In the genomic region with DNA sequence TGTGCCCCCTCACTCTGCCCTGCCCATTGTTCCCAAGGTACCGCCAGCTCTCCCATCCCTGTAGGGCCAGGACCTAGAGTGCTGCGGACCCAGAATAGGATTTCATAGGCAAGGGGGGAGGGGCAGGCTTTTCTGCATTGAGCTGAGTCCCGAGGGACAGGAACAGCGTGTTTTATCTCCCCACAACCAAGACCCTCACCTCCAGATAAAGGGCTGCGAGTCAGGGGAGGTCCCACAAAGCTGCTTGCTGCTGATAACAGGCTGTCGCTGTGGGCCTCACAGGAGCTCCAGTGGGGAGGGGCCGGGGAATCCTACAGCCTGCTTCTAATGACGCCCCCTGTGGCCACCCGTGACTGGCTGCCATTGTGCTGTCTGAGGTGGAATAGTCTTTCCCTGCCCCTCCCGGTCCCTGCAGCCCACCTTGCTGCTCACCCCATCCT, we compare ENCODE assay signal across 11 mouse cellular contexts. TPM values are rescaled to one million over a fixed set of nuclear protein-coding genes. Genes with fewer than 3 reads are reported as not detected.
DNase-seq lines count a peak whose midpoint lies in the region; ATAC-seq and TF ChIP-seq lines count a peak whose summit lies in the region.
"Had no signal": no experiment of that assay in that cellular context is flagged by ENCODE, and none has a peak within 500 bp of the region (broad histone marks: within the 10 kb centered on the region; RNA-seq: fewer than 3 reads in every experiment).

No protein-coding gene starts in this region.

- H3K27ac ChIP-seq in MEL (ENCODE audit: control insufficient read depth, low read depth, low read length), result peak overlapping the region; percentile 76
- 0 out of 2 replicates have a peak overlapping the region, but pooled peaks have one; percentile 15 for H3K27ac ChIP-seq in hindbrain, embryonic 15.5 days (replicated peaks)
- 0 out of 2 replicates have a peak overlapping the region, but pooled peaks have one; percentile 40 for H3K27ac ChIP-seq in midbrain, embryonic 11.5 days (ENCODE audit: low read depth, low read length)

- H3K4me2 ChIP-seq in hindbrain, embryonic 15.5 days, result no peak overlapping the region
- H3K4me2 ChIP-seq in midbrain, embryonic 11.5 days, result no peak overlapping the region

- no peaks in the 10 kb centered on the region for H3K27me3 ChIP-seq in MEL (ENCODE audit: control insufficient read depth in 1 of 2, insufficient read depth in 2 of 2, low read length in 2 of 2)
- no peaks in the 10 kb centered on the region for H3K27me3 ChIP-seq in hindbrain, embryonic 15.5 days
- H3K27me3 ChIP-seq in midbrain, embryonic 11.5 days (ENCODE audit: control insufficient read depth, insufficient read depth, low read length), result peaks cover 6% of the 10 kb centered on the region

- TF ChIP-seq RAD21 in MEL (IDR thresholded peaks at IDR 0.05; ENCODE audit: low read depth, low read length), result no peak

- no peak for ATAC-seq in hindbrain, embryonic 15.5 days (ENCODE audit: low FRiP score, low read depth)
- peak; percentile 44; the same call in 1 of the 2 replicates for ATAC-seq in midbrain, embryonic 11.5 days (ENCODE audit: low FRiP score)

- TF ChIP-seq POLR2A in MEL (IDR thresholded peaks at IDR 0.05; ENCODE audit: control insufficient read depth in 1 of 2, insufficient read depth in 1 of 2, low read depth in 1 of 2, low read length in 2 of 2, poor library complexity in 1 of 2), result no peak; a peak in 1 of 4 replicates

- DNase-seq in embryo, embryonic 11 days, result peak; percentile 35
- no peak for DNase-seq in embryo, embryonic 10 days (ENCODE audit: low spot score)
- DNase-seq in MEL (ENCODE audit: low read depth, low spot score), result peak; percentile 93
- DNase-seq in midbrain, embryonic 11.5 days (ENCODE audit: low spot score, missing footprints), result no peak
- DNase-seq in gastrocnemius, postnatal 14 days, result no peak
- DNase-seq in gastrocnemius, postnatal 10 days, result no peak
- no peak for DNase-seq in left cerebral cortex, postnatal 25 days (ENCODE audit: low spot score in 2 of 2)
- DNase-seq: cerebellum, postnatal 10 days; kidney, adult 18-20 months; lung, postnatal 4 days had no signal

- peaks cover 4% of the 10 kb centered on the region for H3K79me2 ChIP-seq in MEL (ENCODE audit: control insufficient read depth, insufficient read depth, low read length, poor library complexity)

- peak in 2 of 3 experiments; percentile 49 to 56; a peak in 4 of 6 replicates for TF ChIP-seq CTCF in MEL (IDR thresholded peaks at IDR 0.05 in 2 of 3, conservative IDR thresholded peaks at IDR 0.05 in 1 of 3; ENCODE audit: control insufficient read depth in 1 of 3, insufficient read depth in 1 of 3, low read depth in 2 of 3, low read length in 3 of 3, poor library complexity in 1 of 3, severe bottlenecking in 1 of 3)

- 24% methylated on average over 10 of the region's 10 CpGs for WGBS in hindbrain, embryonic 15.5 days
- WGBS in midbrain, embryonic 11.5 days, result 31% methylated on average over 10 of the region's 10 CpGs

- H3K9me3 ChIP-seq in MEL (replicated peaks; ENCODE audit: insufficient read depth, low read length), result no peaks in the 10 kb centered on the region
- no peaks in the 10 kb centered on the region for H3K9me3 ChIP-seq in hindbrain, embryonic 15.5 days
- no peaks in the 10 kb centered on the region for H3K9me3 ChIP-seq in midbrain, embryonic 11.5 days (ENCODE audit: control insufficient read depth, low read length)

- peak overlapping the region; percentile 46 for H3K9ac ChIP-seq in MEL (ENCODE audit: control insufficient read depth, low read depth, low read length, poor library complexity, severe bottlenecking)
- no peak overlapping the region for H3K9ac ChIP-seq in hindbrain, embryonic 15.5 days
- no peak overlapping the region for H3K9ac ChIP-seq in midbrain, embryonic 11.5 days (ENCODE audit: low read length)

- H3K4me1 ChIP-seq in MEL (ENCODE audit: control insufficient read depth in 1 of 2, insufficient read depth in 2 of 2, low read length in 2 of 2), result peaks cover 16 to 39% of the 10 kb centered on the region in 2 experiments
- H3K4me1 ChIP-seq in hindbrain, embryonic 15.5 days (replicated peaks), result peaks cover 11% of the 10 kb centered on the region
- peaks cover 5% of the 10 kb centered on the region for H3K4me1 ChIP-seq in midbrain, embryonic 11.5 days (ENCODE audit: control insufficient read depth, insufficient read depth, low read length)

- H3K36me3 ChIP-seq in MEL (ENCODE audit: control insufficient read depth in 1 of 2, insufficient read depth in 2 of 2, low read length in 2 of 2), result peaks cover 0 to 35% of the 10 kb centered on the region in 2 experiments; a peak in 3 of 4 replicates
- H3K36me3 ChIP-seq in hindbrain, embryonic 15.5 days, result no peaks in the 10 kb centered on the region
- no peaks in the 10 kb centered on the region; the same call in 1 of the 2 replicates for H3K36me3 ChIP-seq in midbrain, embryonic 11.5 days (ENCODE audit: control insufficient read depth, insufficient read depth, low read length)

- H3K4me3 ChIP-seq in MEL (ENCODE audit: control insufficient read depth in 1 of 2, insufficient read depth in 1 of 2, low read depth in 2 of 2, low read length in 2 of 2), result no peak overlapping the region
- H3K4me3 ChIP-seq in hindbrain, embryonic 15.5 days, result no peak overlapping the region
- no peak overlapping the region for H3K4me3 ChIP-seq in midbrain, embryonic 11.5 days (ENCODE audit: low read depth, low read length)

- intact Hi-C loops in gastrocnemius, postnatal 14 days (cut with DNase I; ENCODE audit: low total_unique reads), result no loop called here
- intact Hi-C loops in left cerebral cortex, postnatal 25 days (cut with DNase I), result no loop called here

- TF ChIP-seq EP300 in MEL (IDR thresholded peaks at IDR 0.05; ENCODE audit: low read depth in 1 of 2, low read length in 2 of 2), result peak; percentile 98 to 99

TF ChIP-seq in MEL, 35 proteins besides CTCF, POLR2A, EP300 and RAD21 (continues in another document):
- TF ChIP-seq TCF12 (IDR thresholded peaks at IDR 0.05; ENCODE audit: low read depth, low read length) (peak; percentile 100), MAFK (IDR thresholded peaks at IDR 0.05; ENCODE audit: borderline replicate concordance, low read depth, low read length) (no peak), MYB (IDR thresholded peaks at IDR 0.05; ENCODE audit: low read depth, low read length) (peak; percentile 30; the same call in 1 of the 2 replicates), POLR2AphosphoS5 (IDR thresholded peaks at IDR 0.05; ENCODE audit: borderline replicate concordance, low read depth, low read length) (no peak), TAL1 (IDR thresholded peaks at IDR 0.05; ENCODE audit: low read length) (peak; percentile 100), UBTF (IDR thresholded peaks at IDR 0.05; ENCODE audit: borderline replicate concordance, insufficient read depth, low read depth, low read length) (no peak), GABPA (IDR thresholded peaks at IDR 0.05; ENCODE audit: low read depth, low read length) (no peak), TBP (IDR thresholded peaks at IDR 0.05; ENCODE audit: low read depth, low read length) (no peak), SIN3A (IDR thresholded peaks at IDR 0.05; ENCODE audit: low read length) (peak; percentile 89), KAT2A (conservative IDR thresholded peaks at IDR 0.05; ENCODE audit: low read depth, low read length) (no peak), ZC3H11A (IDR thresholded peaks at IDR 0.05; ENCODE audit: low read depth, low read length) (no peak), CHD1 (IDR thresholded peaks at IDR 0.05; ENCODE audit: low read depth, low read length) (no peak), BHLHE40 (IDR thresholded peaks at IDR 0.05; ENCODE audit: borderline replicate concordance, low read depth, low read length) (peak; percentile 60; the same call in 1 of the 2 replicates), USF1 (IDR thresholded peaks at IDR 0.05; ENCODE audit: low read depth, low read length) (0 out of 2 replicates have a peak, but pooled peaks have one; percentile 34), ZNF384 (IDR thresholded peaks at IDR 0.05; ENCODE audit: low read depth, low read length) (0 out of 2 replicates have a peak, but pooled peaks have one; percentile 33), POLR2AphosphoS2 (IDR thresholded peaks at IDR 0.05; ENCODE audit: low read length) (peak; percentile 60; the same call in 1 of the 2 replicates), CHD2 (IDR thresholded peaks at IDR 0.05; ENCODE audit: low read length) (peak; percentile 74), NRF1 (IDR thresholded peaks at IDR 0.05; ENCODE audit: insufficient read depth, low read depth, low read length, poor library complexity, severe bottlenecking) (no peak), NELFE (IDR thresholded peaks at IDR 0.05; ENCODE audit: low read depth, low read length) (no peak), MAX (IDR thresholded peaks at IDR 0.05; ENCODE audit: low read length) (no peak), MEF2A (IDR thresholded peaks at IDR 0.05; ENCODE audit: extremely low read depth, insufficient replicate concordance, low read depth, low read length, poor library complexity, severe bottlenecking) (peak; percentile 64; the same call in 1 of the 2 replicates), ZKSCAN1 (IDR thresholded peaks at IDR 0.05; ENCODE audit: low read depth, low read length) (no peak), MXI1 (IDR thresholded peaks at IDR 0.05; ENCODE audit: low read depth, low read length) (no peak; the same call in 1 of the 2 replicates), ETS1 (IDR thresholded peaks at IDR 0.05; ENCODE audit: low read depth, low read length) (peak; percentile 93), GATA1 (IDR thresholded peaks at IDR 0.05; ENCODE audit: low read depth, low read length) (peak; percentile 99), ZMIZ1 (IDR thresholded peaks at IDR 0.05; ENCODE audit: low read depth, low read length) (no peak), HCFC1 (IDR thresholded peaks at IDR 0.05; ENCODE audit: low read depth, low read length) (0 out of 2 replicates have a peak, but pooled peaks have one; percentile 18), JUND (IDR thresholded peaks at IDR 0.05; ENCODE audit: low read depth, low read length) (no peak), ELF1 (IDR thresholded peaks at IDR 0.05; ENCODE audit: low read depth, low read length) (peak; percentile 42; the same call in 1 of the 2 replicates), MYC (IDR thresholded peaks at IDR 0.05; ENCODE audit: low read depth, low read length) (0 out of 2 replicates have a peak, but pooled peaks have one; percentile 63)

RNA-seq across cellular contexts. Expression of a gene that starts 20.0 kb away (rescaled TPM):
- 57.1 and 66.3 TPM in 2 replicates for total RNA-seq in MEL (2012; rRNA removed)
- polyA plus RNA-seq in MEL (2012; ENCODE audit: insufficient read depth in 1 of 2, insufficient read length in 2 of 2, low read depth in 1 of 2, low replicate concordance in 2 of 2, missing spikeins in 1 of 2), result 10 to 100 TPM in 1 of 2 experiments, not detected in 1; 74.3 TPM
- polyA plus RNA-seq in hindbrain, embryonic 15.5 days (2015; fragmentation: Nextera tagmentation; extraction: Ambion mirVana), result 19.0 and 19.2 TPM in 2 replicates
- 23.0 and 24.5 TPM in 2 replicates for polyA plus RNA-seq in midbrain, embryonic 11.5 days (2014; fragmentation: Nextera tagmentation; extraction: Ambion mirVana)
- 10 to 100 TPM; 14.4 to 18.6 TPM for total RNA-seq in gastrocnemius, postnatal 14 days (2021)
- 10 to 100 TPM; 14.1 to 20.8 TPM for total RNA-seq in gastrocnemius, postnatal 10 days (2021)
- 10 to 100 TPM; 20.1 to 24.7 TPM for total RNA-seq in left cerebral cortex, postnatal 25 days (2021)

Comparison
In these comparisons a context has a peak if more than half of its experiments do, and no peak if none do; other contexts are left out.
1. DNase-seq: peak in embryo, embryonic 11 days (single experiment) and MEL (single experiment); none in embryo, embryonic 10 days (single experiment), midbrain, embryonic 11.5 days (single experiment), gastrocnemius, postnatal 14 days (single experiment), gastrocnemius, postnatal 10 days (single experiment) and left cerebral cortex, postnatal 25 days (0 of 2).
2. H3K27ac ChIP-seq: peak in every context shown above with its lines; median percentile 76 in MEL; 40 in midbrain, embryonic 11.5 days; 15 in hindbrain, embryonic 15.5 days.